Mouse (Mus musculus): ENCODE results near the gene Lmod1.

Gene Lmod1

DNA sequence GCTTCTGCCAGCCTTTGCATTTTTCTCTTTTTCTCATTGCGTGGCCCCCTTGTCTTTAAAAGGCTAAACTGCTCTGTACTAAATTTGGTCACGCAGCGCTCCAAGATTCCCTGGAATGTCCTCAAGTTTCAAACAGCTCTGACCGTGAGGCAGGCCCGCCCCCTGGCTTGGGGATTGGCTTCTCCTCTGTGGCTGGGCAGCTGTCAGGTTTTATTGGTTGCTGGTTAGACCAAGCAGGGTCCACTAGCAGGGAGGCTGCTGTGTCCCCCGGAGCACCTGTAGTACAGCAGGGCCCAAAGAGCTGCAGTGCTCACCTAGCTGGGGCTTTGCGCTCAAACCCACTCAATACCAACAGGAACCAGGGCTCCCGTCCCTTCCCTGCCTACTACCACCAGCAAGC is at the start of gene Lmod1:
Gene Lmod1, plus strand, starts transcription at position 237 of the 400 bp plus-strand sequence.
- DNase-seq (ENCODE audit: extremely low read depth, low read depth, low spot score) = no peak

DNA sequence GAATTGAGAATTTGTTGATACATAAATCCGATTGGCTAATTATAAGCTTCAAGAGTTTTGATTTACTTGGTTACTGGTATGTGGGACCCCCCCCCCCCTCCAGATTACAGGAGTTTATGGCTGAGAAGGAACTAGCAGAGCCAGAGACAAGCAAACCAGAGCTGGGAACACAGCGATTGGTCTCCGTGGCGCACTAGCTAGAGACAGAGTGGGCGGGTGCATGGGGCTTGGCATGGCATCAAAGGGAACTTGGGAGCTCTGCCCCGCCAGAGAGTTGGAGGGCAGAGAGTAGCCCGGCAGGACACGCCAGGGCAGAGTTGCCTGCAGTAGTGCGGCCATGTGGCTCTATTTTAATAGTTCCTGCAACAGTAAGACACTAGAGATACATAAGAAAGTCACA is 44.0 kb upstream of the Lmod1 start:
- DNase-seq (ENCODE audit: extremely low read depth, low read depth, low spot score) = peak; percentile 39

DNA sequence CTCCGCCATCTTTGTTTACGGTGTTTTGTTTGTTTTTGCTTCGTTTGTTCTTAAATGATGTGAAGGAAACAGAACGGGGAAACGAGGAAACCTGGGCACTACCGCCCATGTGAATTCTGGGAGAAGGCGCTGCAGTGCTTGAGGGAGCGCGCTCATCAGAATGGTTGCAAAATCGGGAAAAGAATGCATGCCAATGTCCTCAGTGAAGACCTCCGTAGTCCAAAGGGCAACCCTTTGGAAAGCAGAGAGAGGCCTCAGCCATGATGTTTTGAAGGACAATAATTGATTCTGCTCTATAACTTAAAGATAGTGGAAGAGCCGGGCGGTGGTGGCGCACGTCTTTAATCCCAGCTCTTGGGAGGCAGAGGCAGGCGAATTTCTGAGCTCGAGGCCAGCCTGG is 42.8 kb upstream of the Lmod1 start:
- no peak for DNase-seq (ENCODE audit: extremely low read depth, low read depth, low spot score)

DNA sequence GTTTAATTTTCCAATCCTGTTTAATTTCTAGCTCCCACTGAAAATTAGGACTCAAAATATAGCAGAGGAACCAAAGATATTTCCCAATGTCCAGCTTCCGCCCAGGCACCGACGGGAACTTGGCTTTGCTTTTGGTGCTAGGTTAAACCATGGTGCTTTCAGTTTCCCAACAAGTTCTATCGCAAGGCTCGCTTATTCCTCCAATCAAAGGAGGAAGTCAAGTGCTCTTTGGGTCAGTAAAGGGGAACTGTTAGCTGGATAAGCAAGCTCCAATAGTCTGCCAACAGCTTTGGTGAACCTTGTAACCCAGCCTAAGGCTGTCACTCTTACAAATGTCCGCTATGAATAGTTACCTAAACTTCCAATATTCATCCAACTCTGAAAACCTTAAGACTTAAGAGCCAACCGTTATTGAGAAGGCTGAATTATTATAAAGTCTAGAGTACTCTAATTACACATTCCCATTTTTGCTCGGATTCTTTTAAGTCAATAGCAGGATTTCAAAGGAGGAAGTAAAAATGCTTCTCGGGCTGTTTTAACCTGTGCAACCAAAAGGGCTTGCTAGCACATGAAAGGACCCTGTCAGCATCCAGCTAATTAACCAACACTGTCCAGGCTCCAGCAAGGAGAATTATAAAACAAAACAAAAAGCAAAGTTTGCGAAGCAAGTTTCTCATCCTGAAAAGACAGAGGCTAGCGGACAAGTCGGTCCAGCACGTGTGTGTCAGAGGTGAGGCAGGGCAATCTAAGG is 41.9 kb upstream of the Lmod1 start:
- peak; percentile 78 for DNase-seq (ENCODE audit: extremely low read depth, low read depth, low spot score)

DNA sequence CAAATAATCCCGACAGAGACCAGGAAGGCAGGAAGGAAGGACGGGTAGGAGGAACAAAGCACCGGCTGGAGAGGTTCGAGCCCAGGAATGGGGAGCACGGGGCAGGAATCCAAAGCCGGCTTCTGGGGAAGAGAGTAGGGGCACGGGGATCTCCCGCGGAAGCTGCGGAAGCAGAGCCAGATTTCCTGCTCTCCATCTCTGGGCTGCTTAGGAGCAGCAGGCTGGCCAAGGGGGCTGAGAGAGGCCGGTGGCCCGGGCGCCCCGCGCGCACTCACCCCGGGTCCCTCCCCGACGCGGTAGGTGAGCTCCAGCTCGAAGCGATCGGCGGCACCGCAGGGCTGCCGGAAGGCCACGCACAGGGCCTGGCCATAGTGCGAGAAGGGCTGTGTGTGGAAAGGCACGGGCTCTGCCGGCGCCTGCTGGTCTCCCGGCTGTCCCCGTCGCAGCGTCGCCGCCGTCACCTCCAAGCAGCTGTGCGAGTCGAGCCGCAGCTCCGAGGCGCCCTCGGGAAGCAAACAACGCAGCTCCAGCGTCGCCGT is 41.3 kb upstream of the Lmod1 start:
- DNase-seq (ENCODE audit: extremely low read depth, low read depth, low spot score) = no peak

DNA sequence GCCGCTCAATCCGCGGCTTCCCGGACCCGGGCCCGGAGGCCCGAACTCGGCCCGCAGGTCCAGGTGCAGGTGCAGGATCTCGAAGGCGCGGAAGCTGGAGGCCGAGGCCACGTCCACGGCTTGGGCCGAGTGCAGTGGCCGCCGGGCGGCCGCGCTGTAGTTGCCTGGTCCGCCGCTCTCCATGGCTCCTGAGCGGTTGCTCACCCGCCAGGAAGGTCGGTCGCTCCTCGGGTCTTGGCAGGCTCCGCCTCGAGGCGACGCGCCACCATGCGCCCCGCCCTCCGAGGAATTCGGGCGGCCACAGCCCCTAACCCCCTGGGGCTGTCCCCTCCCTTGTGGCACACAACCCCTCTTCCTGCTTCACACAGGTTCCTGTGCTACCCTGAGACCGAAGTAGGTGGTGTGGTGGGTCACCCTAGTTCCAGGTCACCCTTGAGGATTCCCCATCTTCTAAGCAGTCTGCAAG is 40.7 kb upstream of the Lmod1 start, which contains the start of gene Rnpep:
Gene Rnpep, minus strand, starts transcription at position 259 of the 466 bp plus-strand sequence.
- no peak for DNase-seq (ENCODE audit: extremely low read depth, low read depth, low spot score)

DNA sequence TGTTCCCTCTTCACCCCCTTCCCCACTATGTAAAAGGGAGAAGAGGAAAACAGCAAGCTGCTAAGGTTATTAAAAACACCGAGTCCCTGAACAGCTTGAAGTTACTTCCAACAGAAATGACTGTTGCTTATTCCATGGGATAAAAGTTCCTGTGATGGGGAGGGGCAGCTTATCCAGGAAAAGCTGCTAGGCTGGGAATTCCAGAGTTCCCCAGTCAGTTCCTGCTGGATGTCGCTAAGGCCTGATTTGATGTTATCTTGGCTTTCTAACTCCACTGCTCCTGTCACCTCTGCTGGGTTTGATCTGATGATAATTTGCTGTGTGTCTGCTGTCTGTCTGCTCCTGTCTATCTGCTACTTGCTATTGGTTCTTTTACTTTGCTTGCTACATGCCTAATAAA is 38.3 kb upstream of the Lmod1 start:
- DNase-seq (ENCODE audit: extremely low read depth, low read depth, low spot score) = no peak

DNA sequence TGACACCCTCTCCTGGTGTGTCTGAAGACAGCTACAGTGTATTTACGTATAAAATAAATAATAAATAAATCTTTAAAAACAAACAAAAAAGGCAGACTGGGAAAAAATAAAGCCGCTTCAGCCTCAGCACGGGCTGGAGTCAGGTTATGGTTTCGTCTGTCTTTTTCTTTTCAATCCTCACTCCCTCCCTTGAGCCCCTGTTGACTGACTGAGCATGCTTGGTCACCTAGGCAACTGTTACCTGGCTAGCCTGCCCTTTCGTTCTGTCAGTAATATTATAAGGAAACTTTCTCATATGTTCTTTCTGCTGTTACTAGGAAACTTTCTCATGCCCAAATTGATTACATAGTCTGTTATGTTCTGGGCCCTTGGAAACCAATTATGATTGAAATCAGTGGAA is 33.7 kb upstream of the Lmod1 start:
- no peak for DNase-seq (ENCODE audit: extremely low read depth, low read depth, low spot score)

DNA sequence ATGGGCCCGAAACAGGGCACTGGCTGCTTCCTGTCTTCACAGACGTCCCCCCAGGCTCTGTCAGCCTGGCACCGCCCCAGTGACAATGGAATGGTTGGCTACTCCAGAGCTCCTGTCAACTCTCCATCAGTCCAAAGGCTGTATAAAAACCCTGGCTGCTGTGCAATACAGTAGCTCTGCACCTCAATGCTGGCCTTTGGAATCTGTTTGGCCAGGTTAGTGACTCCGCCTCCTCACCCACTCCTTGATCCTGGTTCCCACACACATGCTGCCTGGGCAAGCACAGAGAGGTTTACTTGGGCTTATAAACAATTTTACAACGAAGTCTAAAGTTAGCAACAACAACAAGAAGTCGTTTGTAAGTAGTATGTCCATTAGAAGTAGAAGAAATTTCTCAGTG is 13.3 kb upstream of the Lmod1 start:
- peak; percentile 11 for DNase-seq (ENCODE audit: extremely low read depth, low read depth, low spot score)

DNA sequence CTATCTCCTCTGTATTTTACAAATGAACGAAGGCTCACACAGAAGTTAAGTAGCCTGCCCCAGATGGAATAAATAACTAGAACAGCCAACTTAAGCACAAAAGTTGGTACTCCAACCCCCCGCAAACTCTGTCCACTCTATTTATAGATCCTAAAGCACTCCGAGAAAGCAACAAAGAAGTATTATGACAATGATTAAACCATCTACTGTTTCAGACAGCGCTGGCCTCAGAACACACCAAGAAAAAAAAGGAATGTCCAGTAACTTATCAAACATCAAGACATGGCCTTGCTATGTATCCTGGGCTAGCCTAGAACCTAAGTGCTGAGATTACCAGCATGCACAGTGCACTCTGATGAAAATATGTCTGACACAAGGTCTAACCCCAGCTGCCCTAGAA is 12.4 kb upstream of the Lmod1 start:
- no peak for DNase-seq (ENCODE audit: extremely low read depth, low read depth, low spot score)

DNA sequence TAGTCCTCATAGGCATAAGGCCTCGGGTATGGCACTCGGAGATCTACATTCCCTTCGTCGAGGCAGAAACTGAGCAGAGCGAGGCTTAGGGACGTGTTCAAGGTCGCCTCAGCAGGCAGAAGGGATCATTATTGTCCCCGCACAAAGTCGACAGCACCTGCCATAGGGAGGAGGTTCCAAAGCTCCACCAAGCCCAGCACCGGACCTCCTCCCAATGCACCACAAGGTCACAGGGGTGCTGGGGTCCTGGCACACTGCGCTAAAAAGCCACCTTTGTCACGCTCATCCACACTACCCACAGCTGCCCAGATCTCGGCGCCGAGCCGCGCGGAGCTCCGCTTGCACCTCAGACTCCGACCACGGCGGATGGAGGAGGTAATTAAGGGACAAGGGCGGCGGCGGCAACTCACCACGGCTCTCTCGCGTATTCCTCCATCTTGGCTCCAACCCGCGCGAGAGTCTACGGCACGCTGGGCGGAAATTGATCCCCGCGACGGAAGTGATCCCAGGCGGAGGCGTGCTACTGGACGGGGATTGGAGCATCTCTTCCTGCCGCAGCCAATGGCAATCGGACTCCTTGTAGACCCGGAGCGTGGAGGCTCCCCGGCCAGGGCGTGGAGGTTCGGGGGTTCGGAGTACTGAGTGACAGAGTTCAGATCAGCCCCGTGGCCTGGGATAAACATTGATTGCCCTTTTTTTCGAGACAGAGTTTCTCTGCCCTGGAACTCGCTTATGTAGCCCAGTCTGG is 11.1 kb upstream of the Lmod1 start, which contains the start of gene Timm17a:
Gene Timm17a, minus strand, starts transcription at position 495 of the 748 bp plus-strand sequence.
- DNase-seq (ENCODE audit: extremely low read depth, low read depth, low spot score) = peak; percentile 33

DNA sequence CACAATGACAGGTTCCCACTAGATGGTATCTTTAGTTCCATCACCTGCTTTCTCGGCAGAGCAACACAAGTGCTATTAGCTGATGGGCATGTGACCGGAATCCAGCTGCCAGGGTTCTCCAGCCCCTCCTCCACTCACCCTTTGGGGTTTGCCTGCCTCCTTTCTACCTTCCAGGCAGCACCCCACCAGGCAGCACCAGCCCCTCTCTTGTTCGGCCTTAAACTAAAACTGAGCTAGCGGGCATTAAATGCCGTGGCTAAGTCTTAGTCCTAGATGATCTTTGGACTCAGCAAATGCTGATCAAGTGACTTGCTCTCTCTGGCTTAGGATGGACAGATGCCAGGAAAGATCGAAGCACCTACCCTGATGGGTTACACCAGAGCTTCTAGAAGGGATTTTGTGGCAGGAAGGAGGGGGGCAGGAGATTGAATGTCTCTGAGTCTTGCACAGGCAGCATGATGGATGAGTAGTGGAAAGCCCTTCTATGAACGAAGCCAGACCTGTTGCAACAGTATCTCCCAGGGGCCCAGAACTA is 1.2 kb upstream of the Lmod1 start:
- no peak for DNase-seq (ENCODE audit: extremely low read depth, low read depth, low spot score)

DNA sequence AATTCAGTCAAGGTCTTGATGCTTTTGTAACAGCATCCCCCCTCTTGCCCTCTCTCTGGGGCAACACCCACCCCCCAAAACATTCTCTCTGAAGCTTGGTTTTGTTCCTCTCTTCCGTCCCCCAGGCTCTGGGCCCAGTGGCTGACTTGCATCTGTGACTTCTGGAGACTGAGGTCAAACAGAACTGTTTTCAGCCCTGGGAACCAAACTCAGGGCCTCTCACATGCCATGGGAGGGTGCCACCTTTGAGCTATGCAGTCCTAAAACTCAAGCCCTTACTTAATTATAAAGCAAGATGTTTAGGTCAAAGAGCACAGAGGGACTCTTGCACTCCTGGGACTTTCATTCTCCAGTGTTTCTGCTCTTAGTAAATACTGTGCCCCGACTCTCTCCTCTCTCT is 1.3 kb downstream of the Lmod1 start:
- no peak for DNase-seq (ENCODE audit: extremely low read depth, low read depth, low spot score)

DNA sequence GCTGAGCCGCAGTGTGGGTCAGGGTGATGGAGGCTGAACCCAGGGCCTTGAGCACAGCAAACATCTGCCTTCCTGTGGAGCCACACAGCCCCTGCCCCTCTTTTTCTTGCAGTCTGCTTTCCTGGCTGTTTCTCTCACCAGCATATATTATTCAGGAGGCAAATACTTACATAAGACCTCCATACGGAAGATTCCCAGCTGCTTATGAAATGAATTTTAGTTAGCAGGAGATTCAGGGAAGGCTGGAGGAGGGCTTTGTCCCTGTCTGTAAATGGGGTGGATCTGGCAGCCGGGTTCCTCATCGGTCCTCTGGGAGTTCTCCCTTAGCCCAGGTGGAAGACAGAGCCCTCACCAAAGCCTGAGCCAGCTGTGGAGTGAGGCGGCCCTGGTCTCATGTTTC is 3.8 kb downstream of the Lmod1 start:
- no peak for DNase-seq (ENCODE audit: extremely low read depth, low read depth, low spot score)

DNA sequence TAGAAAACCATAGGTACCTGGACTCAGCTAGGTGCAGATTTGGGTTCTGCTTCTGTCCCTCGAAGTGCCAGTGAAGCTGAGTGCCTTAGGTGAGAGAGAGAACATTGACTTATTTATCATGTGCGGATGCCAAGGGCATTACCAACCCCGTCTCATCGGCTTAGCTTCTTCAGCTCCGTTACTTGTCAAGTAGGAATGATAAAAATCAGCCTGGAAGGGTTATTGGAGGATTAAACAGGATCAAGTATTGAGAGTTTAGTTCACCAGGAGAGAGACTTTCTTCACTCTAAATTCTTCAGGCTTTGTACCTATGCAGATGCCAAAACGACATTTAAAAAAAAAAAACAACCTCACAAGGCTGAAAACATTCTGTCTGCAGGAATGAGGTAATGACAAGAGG is 6.0 kb downstream of the Lmod1 start:
- DNase-seq (ENCODE audit: extremely low read depth, low read depth, low spot score) = peak; percentile 97

DNA sequence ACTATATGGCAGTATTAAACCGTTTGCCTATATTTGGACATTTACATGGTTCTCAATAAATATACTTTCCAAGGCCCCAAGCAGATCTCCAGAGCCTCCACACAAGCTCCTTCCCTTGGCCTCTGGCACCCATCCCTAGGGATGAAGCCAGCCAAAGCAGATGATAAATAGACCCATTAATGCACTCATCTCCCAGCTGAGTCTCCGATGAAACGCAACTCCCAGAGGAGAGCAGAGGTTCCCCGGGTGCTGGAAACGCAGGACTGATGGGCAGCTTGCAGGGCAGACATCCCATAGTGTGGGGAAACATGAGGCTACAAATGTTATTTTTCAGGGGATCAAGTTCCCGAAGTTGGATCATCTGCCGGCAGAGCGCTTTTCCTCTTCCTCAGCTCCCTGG is 17.3 kb downstream of the Lmod1 start:
- DNase-seq (ENCODE audit: extremely low read depth, low read depth, low spot score) = no peak

DNA sequence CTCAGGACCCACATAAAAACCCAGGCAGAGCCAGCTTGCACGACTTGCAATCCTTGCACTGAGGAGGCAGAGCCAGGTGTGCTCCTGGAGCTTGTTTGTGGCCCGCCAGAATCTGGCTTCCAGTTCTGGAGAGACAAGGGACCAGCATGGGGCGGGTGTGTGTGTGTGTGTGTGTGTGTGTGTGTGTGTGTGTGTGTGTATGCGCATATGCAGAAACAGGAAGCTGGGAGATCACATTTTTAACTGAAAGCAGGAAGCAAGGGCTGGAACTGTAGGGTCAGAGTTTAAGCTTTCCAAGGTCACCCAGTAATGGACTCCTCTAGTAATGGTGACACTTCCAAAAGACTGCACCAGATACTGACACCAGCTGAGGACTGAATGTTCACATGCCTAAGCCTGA is 19.4 kb downstream of the Lmod1 start:
- no peak for DNase-seq (ENCODE audit: extremely low read depth, low read depth, low spot score)

DNA sequence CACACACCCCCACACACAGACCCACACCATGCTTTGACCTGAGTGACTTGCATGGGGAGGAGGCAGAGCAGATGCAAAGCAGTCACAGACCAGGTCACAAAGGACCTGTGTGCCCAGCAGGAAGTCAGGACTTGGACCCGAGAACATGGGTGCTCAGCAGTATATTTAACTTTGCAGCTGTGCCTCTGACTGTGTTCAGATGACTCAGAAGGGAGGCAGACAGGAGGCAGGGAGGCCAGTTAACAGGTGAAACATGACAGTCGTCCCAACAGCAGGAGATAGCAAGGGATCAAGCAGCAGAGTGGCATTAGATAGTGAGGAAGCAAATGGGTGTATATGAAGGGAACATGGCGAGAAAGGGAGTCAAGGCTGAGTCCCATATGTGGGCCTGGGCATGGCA is 22.3 kb downstream of the Lmod1 start:
- DNase-seq (ENCODE audit: extremely low read depth, low read depth, low spot score) = no peak

DNA sequence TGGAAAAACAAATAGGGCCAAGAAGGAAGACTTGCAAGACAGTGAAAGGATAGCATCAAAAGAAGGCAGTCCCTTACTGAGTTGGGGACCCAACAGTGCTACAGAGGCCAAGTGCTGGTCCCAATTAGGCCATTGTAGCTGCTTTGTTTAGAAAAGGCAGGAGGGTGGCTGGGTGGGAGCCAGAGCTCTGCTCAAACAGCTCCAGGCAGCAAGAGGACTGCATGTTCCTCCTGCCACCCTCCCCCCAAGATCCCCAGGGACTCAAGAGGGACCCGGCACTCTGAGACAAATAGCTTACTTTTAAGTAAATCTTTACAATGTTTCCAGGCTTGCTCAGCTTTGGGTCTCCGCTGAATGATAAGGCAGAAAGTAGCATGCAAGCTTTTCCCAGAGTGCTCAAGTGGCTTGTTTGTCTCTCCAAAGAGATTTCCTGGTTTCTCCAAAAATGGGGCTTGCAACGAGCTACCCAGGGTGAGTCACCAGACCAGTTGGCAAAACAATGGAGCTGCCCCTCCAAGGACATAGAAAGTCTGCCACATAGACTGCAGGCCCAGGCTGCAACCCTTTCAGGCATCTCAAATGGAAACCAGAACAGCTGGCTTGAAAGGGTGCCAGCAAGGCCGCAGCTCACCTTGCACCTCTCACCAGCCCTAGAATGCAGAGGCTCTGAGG is 23.0 kb downstream of the Lmod1 start:
- DNase-seq (ENCODE audit: extremely low read depth, low read depth, low spot score) = no peak

DNA sequence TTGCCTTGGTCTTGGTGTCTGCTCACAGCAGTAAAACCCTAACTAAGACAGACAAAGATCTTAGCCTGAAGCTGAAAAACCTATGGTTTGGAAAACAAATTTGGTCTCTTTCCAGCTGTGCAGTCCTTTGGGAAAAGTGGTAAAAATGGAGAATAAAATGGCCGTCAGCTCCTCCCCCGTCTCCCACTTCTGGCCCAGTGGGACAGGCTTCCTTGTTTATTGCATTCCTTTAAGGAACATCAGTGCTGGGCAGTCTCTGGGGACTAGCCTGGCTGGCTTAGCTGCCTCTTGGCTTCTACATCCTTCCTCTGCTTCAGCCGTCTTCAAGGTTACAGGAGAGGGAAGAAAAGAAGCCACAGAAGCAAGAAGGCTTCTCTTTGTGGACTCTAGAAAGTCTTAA is 27.3 kb downstream of the Lmod1 start:
- no peak for DNase-seq (ENCODE audit: extremely low read depth, low read depth, low spot score)

DNA sequence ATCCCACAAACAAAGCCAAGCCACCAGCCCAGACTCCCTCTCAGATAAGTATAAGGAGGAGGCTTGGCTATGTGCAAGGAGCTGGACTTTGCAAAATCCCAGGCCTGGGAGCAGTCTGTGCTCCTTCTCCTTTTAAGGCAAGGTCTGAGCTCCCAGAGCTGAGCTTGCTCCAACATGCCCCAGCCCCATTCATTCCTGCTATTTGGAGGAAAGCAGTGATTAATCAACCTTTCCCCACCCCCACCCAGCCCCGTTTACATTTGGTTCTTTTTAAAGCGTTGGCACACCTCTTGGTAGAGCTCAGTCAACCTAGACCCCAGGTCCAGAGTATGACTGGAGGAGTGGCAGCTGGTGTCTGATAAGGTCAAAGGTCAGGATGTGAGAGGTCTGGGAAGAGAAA is 34.5 kb downstream of the Lmod1 start:
- peak; percentile 28 for DNase-seq (ENCODE audit: extremely low read depth, low read depth, low spot score)
